ENCODE assay signal across 8 mouse cellular contexts in the genomic region with DNA sequence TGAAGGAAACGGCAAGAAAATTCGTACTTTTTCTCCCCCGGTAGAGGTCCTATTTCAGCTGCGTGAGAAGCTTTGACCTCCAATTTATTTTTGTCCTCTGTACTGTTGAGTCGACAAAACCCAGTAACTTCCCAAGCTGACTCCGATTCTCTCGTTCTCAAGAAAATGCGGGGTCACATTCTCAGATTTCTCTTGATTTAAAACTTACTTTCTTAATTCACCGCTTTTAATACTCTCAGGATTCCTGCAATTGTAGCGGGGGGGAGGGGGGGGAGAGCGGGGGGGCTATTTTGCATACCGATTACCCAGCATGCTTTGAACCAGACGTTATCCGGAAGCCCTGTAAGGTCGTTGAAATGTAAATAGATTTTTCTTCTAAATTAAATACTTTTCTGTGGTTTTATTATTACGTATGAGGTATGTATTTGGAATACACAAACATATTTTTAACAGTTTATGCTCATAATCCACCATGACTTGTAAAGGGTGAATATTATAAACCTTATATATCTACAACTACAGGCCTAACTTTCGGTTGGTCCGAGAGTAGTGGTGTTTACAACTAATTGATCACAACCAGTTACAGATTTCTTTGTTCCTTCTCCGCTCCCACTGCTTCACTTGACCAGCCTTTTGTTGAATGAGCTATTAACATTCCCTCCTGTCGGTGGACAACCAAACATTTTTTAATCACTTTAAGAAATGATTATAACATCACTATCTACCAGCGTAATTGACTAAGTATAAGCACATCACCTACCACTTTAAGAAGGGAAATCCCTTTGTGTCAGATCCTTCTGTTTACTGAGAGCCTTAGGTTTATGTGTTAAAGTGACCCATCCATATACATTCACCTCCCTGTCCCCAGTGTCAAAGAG. TPM values are rescaled to one million over a fixed set of nuclear protein-coding genes. Genes with fewer than 3 reads are reported as not detected.
DNase-seq lines count a peak whose midpoint lies in the region; ATAC-seq and TF ChIP-seq lines count a peak whose summit lies in the region.

No protein-coding gene starts in this region.

- H3K9me3 ChIP-seq in forebrain, embryonic 16.5 days (ENCODE audit: control insufficient read depth, low read length): no peaks in the 10 kb centered on the region
- no peaks in the 10 kb centered on the region for H3K9me3 ChIP-seq in intestine, embryonic 15.5 days
- H3K9me3 ChIP-seq in liver, embryonic 13.5 days (replicated peaks): no peaks in the 10 kb centered on the region

- DNase-seq in testis, postnatal 10 days (ENCODE audit: low spot score): no peak
- DNase-seq in cerebellum, adult 2 months: peak in 1 of 2 experiments; percentile 77
- peak; percentile 42 for DNase-seq in liver, embryonic 13.5 days
- DNase-seq in natural killer cell, adult 2 months (ENCODE audit: low spot score in 2 of 2): peak; percentile 66 to 73
- DNase-seq in ovary, postnatal 10 days (ENCODE audit: low spot score): no peak

- no peaks in the 10 kb centered on the region for H3K27me3 ChIP-seq in testis, adult 2 months (ENCODE audit: control insufficient read depth, insufficient read depth, low read length)
- H3K27me3 ChIP-seq in cerebellum, adult 2 months (ENCODE audit: control insufficient read depth, insufficient read depth, low read length): no peaks in the 10 kb centered on the region
- no peaks in the 10 kb centered on the region for H3K27me3 ChIP-seq in forebrain, embryonic 16.5 days (replicated peaks; ENCODE audit: control insufficient read depth, insufficient read depth, low read length)
- no peaks in the 10 kb centered on the region for H3K27me3 ChIP-seq in intestine, embryonic 15.5 days (replicated peaks)
- H3K27me3 ChIP-seq in liver, embryonic 13.5 days: no peaks in the 10 kb centered on the region

- H3K9ac ChIP-seq in forebrain, embryonic 16.5 days (replicated peaks; ENCODE audit: low read depth, low read length): peak overlapping the region; percentile 45
- H3K9ac ChIP-seq in intestine, embryonic 15.5 days: peak overlapping the region; percentile 42
- peak overlapping the region; percentile 72 for H3K9ac ChIP-seq in liver, embryonic 13.5 days

- no peak for TF ChIP-seq CTCF in testis, adult 2 months (IDR thresholded peaks at IDR 0.05; ENCODE audit: control insufficient read depth, insufficient read depth, insufficient replicate concordance, low read depth, low read length)
- TF ChIP-seq CTCF in cerebellum, adult 2 months (IDR thresholded peaks at IDR 0.05; ENCODE audit: borderline replicate concordance, insufficient read depth, low read depth, low read length): no peak

- no peak for TF ChIP-seq POLR2A in testis, adult 2 months (IDR thresholded peaks at IDR 0.05; ENCODE audit: control insufficient read depth, low read depth, low read length)
- TF ChIP-seq POLR2A in cerebellum, adult 2 months (IDR thresholded peaks at IDR 0.05; ENCODE audit: borderline replicate concordance, insufficient read depth, low read length): no peak

- peak overlapping the region; percentile 69; the same call in 1 of the 2 replicates for H3K4me3 ChIP-seq in testis, adult 2 months (ENCODE audit: control insufficient read depth, low read depth, low read length)
- H3K4me3 ChIP-seq in cerebellum, adult 2 months (replicated peaks; ENCODE audit: insufficient read depth, low read depth, low read length): peak overlapping the region; percentile 75
- H3K4me3 ChIP-seq in forebrain, embryonic 16.5 days (replicated peaks; ENCODE audit: low read length): peak overlapping the region; percentile 60
- H3K4me3 ChIP-seq in intestine, embryonic 15.5 days (replicated peaks): peak overlapping the region; percentile 44
- H3K4me3 ChIP-seq in liver, embryonic 13.5 days (replicated peaks): peak overlapping the region; percentile 64

- no peaks in the 10 kb centered on the region for H3K36me3 ChIP-seq in testis, adult 2 months (ENCODE audit: control insufficient read depth, insufficient read depth, low read length)
- H3K36me3 ChIP-seq in forebrain, embryonic 16.5 days (ENCODE audit: control insufficient read depth, insufficient read depth): no peaks in the 10 kb centered on the region
- H3K36me3 ChIP-seq in intestine, embryonic 15.5 days: no peaks in the 10 kb centered on the region
- H3K36me3 ChIP-seq in liver, embryonic 13.5 days: no peaks in the 10 kb centered on the region

- H3K27ac ChIP-seq in testis, adult 2 months (ENCODE audit: control insufficient read depth, insufficient read depth, low read depth, low read length): peak overlapping the region; percentile 77
- H3K27ac ChIP-seq in cerebellum, adult 2 months (ENCODE audit: insufficient read depth, low read length): no peak overlapping the region
- peak overlapping the region; percentile 86 for H3K27ac ChIP-seq in forebrain, embryonic 16.5 days (ENCODE audit: low read length)
- H3K27ac ChIP-seq in intestine, embryonic 15.5 days: peak overlapping the region; percentile 66
- peak overlapping the region; percentile 79 for H3K27ac ChIP-seq in liver, embryonic 13.5 days

- H3K4me2 ChIP-seq in forebrain, embryonic 16.5 days (ENCODE audit: low read length): peak overlapping the region; percentile 59
- H3K4me2 ChIP-seq in intestine, embryonic 15.5 days (replicated peaks): peak overlapping the region; percentile 52
- H3K4me2 ChIP-seq in liver, embryonic 13.5 days: peak overlapping the region; percentile 63

- ATAC-seq in forebrain, embryonic 16.5 days: peak; percentile 48
- ATAC-seq in intestine, embryonic 15.5 days: peak; percentile 82
- no peak; the same call in 1 of the 2 replicates for ATAC-seq in liver, embryonic 13.5 days (ENCODE audit: low read depth)

- H3K4me1 ChIP-seq in testis, adult 2 months (ENCODE audit: control insufficient read depth, insufficient read depth, low read length): peaks cover 3% of the 10 kb centered on the region
- H3K4me1 ChIP-seq in cerebellum, adult 2 months (ENCODE audit: control insufficient read depth, insufficient read depth, low read length): no peaks in the 10 kb centered on the region; the same call in 1 of the 2 replicates
- peaks cover 6% of the 10 kb centered on the region for H3K4me1 ChIP-seq in forebrain, embryonic 16.5 days (replicated peaks; ENCODE audit: control insufficient read depth, insufficient read depth, low read length)
- H3K4me1 ChIP-seq in intestine, embryonic 15.5 days (replicated peaks): no peaks in the 10 kb centered on the region
- H3K4me1 ChIP-seq in liver, embryonic 13.5 days (replicated peaks): peaks cover 31% of the 10 kb centered on the region

- 1% methylated on average over 21 of the region's 21 CpGs for WGBS in cerebellum, adult 2 months
- under 1% methylated on average over 21 of the region's 21 CpGs for WGBS in forebrain, embryonic 16.5 days
- WGBS in intestine, embryonic 15.5 days: under 1% methylated on average over 21 of the region's 21 CpGs
- WGBS in liver, embryonic 13.5 days (ENCODE audit: insufficient replicate concordance): under 1% methylated on average over 21 of the region's 21 CpGs

RNA-seq across cellular contexts. Expression of a gene that starts 31.9 kb away (rescaled TPM):
- polyA plus RNA-seq in testis, adult 2 months (2012; rRNA removed): 21.1 and 24.7 TPM in 2 replicates
- polyA plus RNA-seq in cerebellum, adult 2 months (2012; rRNA removed): 30.1 and 31.9 TPM in 2 replicates
- 150 and 166 TPM in 2 replicates for polyA plus RNA-seq in forebrain, embryonic 16.5 days (2015; fragmentation: Nextera tagmentation; extraction: Ambion mirVana)
- polyA plus RNA-seq in intestine, embryonic 15.5 days (2015; fragmentation: Nextera tagmentation; extraction: Ambion mirVana): 304 and 326 TPM in 2 replicates
- 117 and 141 TPM in 2 replicates for polyA plus RNA-seq in liver, embryonic 13.5 days (2015; fragmentation: Nextera tagmentation; extraction: Ambion mirVana)

RNA-seq across cellular contexts. Expression of a gene that starts 49.3 kb away (rescaled TPM):
- polyA plus RNA-seq in testis, adult 2 months (2012; rRNA removed): 0.85 and 1.0 TPM in 2 replicates
- 2.9 and 3.0 TPM in 2 replicates for polyA plus RNA-seq in cerebellum, adult 2 months (2012; rRNA removed)
- polyA plus RNA-seq in forebrain, embryonic 16.5 days (2015; fragmentation: Nextera tagmentation; extraction: Ambion mirVana): 17.0 and 21.9 TPM in 2 replicates
- 2.3 and 2.4 TPM in 2 replicates for polyA plus RNA-seq in intestine, embryonic 15.5 days (2015; fragmentation: Nextera tagmentation; extraction: Ambion mirVana)
- 0.61 and 0.70 TPM in 2 replicates for polyA plus RNA-seq in liver, embryonic 13.5 days (2015; fragmentation: Nextera tagmentation; extraction: Ambion mirVana)

RNA-seq across cellular contexts. Expression of a gene that starts 54.1 kb away (rescaled TPM):
- polyA plus RNA-seq in testis, adult 2 months (2012; rRNA removed): 5.8 and 6.4 TPM in 2 replicates
- polyA plus RNA-seq in cerebellum, adult 2 months (2012; rRNA removed): 20.0 and 21.2 TPM in 2 replicates
- polyA plus RNA-seq in forebrain, embryonic 16.5 days (2015; fragmentation: Nextera tagmentation; extraction: Ambion mirVana): 17.5 and 18.7 TPM in 2 replicates
- polyA plus RNA-seq in intestine, embryonic 15.5 days (2015; fragmentation: Nextera tagmentation; extraction: Ambion mirVana): 6.8 and 8.2 TPM in 2 replicates
- 2.2 TPM in 2 replicates for polyA plus RNA-seq in liver, embryonic 13.5 days (2015; fragmentation: Nextera tagmentation; extraction: Ambion mirVana)

Comparison
In these comparisons a context has a peak if more than half of its experiments do, and no peak if none do; other contexts are left out.
1. DNase-seq: peak in liver, embryonic 13.5 days (single experiment) and natural killer cell, adult 2 months (2 of 2); none in testis, postnatal 10 days (single experiment) and ovary, postnatal 10 days (single experiment).
2. Peak in every context shown above with its lines, with median percentiles within 50 percentile points of each other: H3K4me3 ChIP-seq, H3K4me2 ChIP-seq and H3K9ac ChIP-seq.